Mouse (Mus musculus) heart, embryonic 14.5 days (tissue): Measurements from ENCODE around the gene Ccdc158. TPM values are rescaled to one million over a fixed set of nuclear protein-coding genes. Genes with fewer than 3 reads are reported as not detected.

ENCODE experiments used
- ATAC-seq: fragments of 200-750 bp; cut with Nextera tagmentation; 2 replicates; pipeline ENCODE4 v1.8.0; 2017; ENCODE audit warnings: low read depth, moderate TSS enrichment; ENCODE audit not compliant: insufficient number of reproducible peaks, insufficient read depth, low FRiP score
- H3K27ac ChIP-seq, 2 experiments: fragments of 200-500 bp in 1 of 2; fragments of 300-500 bp in 1 of 2; sonication (generic) in 1 of 2; replicated peaks in 1 of 2; 2 replicates each; pipeline ENCODE4 v1.5.1; 2012 to 2014; ENCODE audit warnings: low read depth in 2 of 2, low read length in 2 of 2, control low read depth in 1 of 2, mild to moderate bottlenecking in 1 of 2, mixed read lengths in 1 of 2; ENCODE audit not compliant: control insufficient read depth in 1 of 2, insufficient read depth in 1 of 2
- H3K27me3 ChIP-seq: fragments of 300-500 bp; sonication (generic); 2 replicates; pipeline ENCODE4 v1.6.1; 2014; ENCODE audit warnings: mild to moderate bottlenecking, low read length, control low read depth; ENCODE audit not compliant: control insufficient read depth, insufficient read depth
- H3K36me3 ChIP-seq: fragments of 300-500 bp; sonication (generic); 2 replicates; pipeline ENCODE4 v1.6.1; 2014; ENCODE audit warnings: mild to moderate bottlenecking, control low read depth, low read length, mixed read lengths; ENCODE audit not compliant: control insufficient read depth, insufficient read depth
- H3K4me1 ChIP-seq, 2 experiments: fragments of 200-500 bp in 1 of 2; fragments of 300-500 bp in 1 of 2; sonication (generic) in 1 of 2; 2 replicates each; pipeline ENCODE4 v1.6.1; 2012 to 2014; ENCODE audit warnings: low read length in 2 of 2, control low read depth in 1 of 2, mixed read lengths in 1 of 2; ENCODE audit not compliant: control insufficient read depth in 2 of 2, insufficient read depth in 2 of 2
- H3K4me2 ChIP-seq: fragments of 300-500 bp; sonication (generic); 2 replicates; pipeline ENCODE4 v1.6.1; 2014; ENCODE audit warnings: mild to moderate bottlenecking, low read length
- H3K4me3 ChIP-seq, 2 experiments: fragments of 200-500 bp in 1 of 2; fragments of 300-500 bp in 1 of 2; sonication (generic) in 1 of 2; 2 replicates each; pipeline ENCODE4 v1.5.1; 2012 to 2014; ENCODE audit warnings: low read length in 2 of 2, mild to moderate bottlenecking in 2 of 2, control low read depth in 1 of 2, low read depth in 1 of 2, moderate library complexity in 1 of 2; ENCODE audit not compliant: control insufficient read depth in 1 of 2, insufficient read depth in 1 of 2
- H3K9ac ChIP-seq: fragments of 300-500 bp; sonication (generic); 2 replicates; pipeline ENCODE4 v1.6.1; 2014; ENCODE audit warnings: mild to moderate bottlenecking, low read length
- H3K9me3 ChIP-seq: fragments of 300-500 bp; sonication (generic); 2 replicates; pipeline ENCODE4 v1.6.1; 2016; ENCODE audit warnings: low read length, control low read depth; ENCODE audit not compliant: control insufficient read depth
- WGBS: fragments of 180-500 bp; shearing (Covaris S2); extraction: QIAGEN DNeasy Blood & Tissue Kit; methylation state at CpG from one replicate; pipeline ENCODE4 v1.1.7; 2014; 5-methylcytosine and 5-hydroxymethylcytosine counted together
- polyA plus RNA-seq: library from polyadenylated mRNA; unstranded; fragments of >200 nt; fragmentation: Nextera tagmentation; extraction: Ambion mirVana; gene quantifications from 2 replicates; pipeline ENCODE4 v1.2.1, GENCODE M21; 2014

Ccdc158 gene
- polyA plus RNA-seq, 1 experiment from 2014 or later: 0.96 TPM

- H3K27ac ChIP-seq: no peak overlapping the region
- WGBS: 86% methylated on average over 5 of the region's 5 CpGs
- ATAC-seq: no peak
- H3K9ac ChIP-seq: no peak overlapping the region
- H3K9me3 ChIP-seq: no peaks in the 10 kb centered on the region
- peaks cover 0 to 5% of the 10 kb centered on the region in 2 experiments; a peak in 2 of 4 replicates for H3K4me1 ChIP-seq
- H3K4me3 ChIP-seq: no peak overlapping the region
- H3K36me3 ChIP-seq: no peaks in the 10 kb centered on the region
- no peak overlapping the region for H3K4me2 ChIP-seq
- no peaks in the 10 kb centered on the region for H3K27me3 ChIP-seq
Measured at GRCm38 (mm10) chr5:92712621-92713395, 37.7 kb upstream of the Ccdc158 start.

- Histone ChIP-seq H3K9ac (no peak overlapping the region), H3K36me3 (no peaks in the 10 kb centered on the region), H3K27me3 (no peaks in the 10 kb centered on the region), H3K4me2 (no peak overlapping the region), H3K4me3 (no peak overlapping the region), H3K9me3 (no peaks in the 10 kb centered on the region), H3K4me1 (peaks cover 0 to 5% of the 10 kb centered on the region in 2 experiments; a peak in 1 of 4 replicates), H3K27ac (no peak overlapping the region)
- no peak for ATAC-seq
- 81% methylated on average over 5 of the region's 5 CpGs for WGBS
Measured at GRCm38 (mm10) chr5:92711666-92712290, 36.7 kb upstream of the Ccdc158 start.

- no peak for ATAC-seq
- 84% methylated on average over 8 of the region's 8 CpGs for WGBS
- Histone ChIP-seq H3K4me1 (peaks cover 0 to 5% of the 10 kb centered on the region in 2 experiments; a peak in 1 of 4 replicates), H3K4me2 (no peak overlapping the region), H3K9ac (no peak overlapping the region), H3K27ac (no peak overlapping the region), H3K9me3 (no peaks in the 10 kb centered on the region), H3K36me3 (no peaks in the 10 kb centered on the region), H3K27me3 (no peaks in the 10 kb centered on the region), H3K4me3 (no peak overlapping the region)
Measured at GRCm38 (mm10) chr5:92710779-92711178, 35.7 kb upstream of the Ccdc158 start.

- Histone ChIP-seq H3K27me3 (no peaks in the 10 kb centered on the region), H3K4me1 (peaks cover 0 to 3% of the 10 kb centered on the region in 2 experiments; a peak in 1 of 4 replicates), H3K4me3 (no peak overlapping the region), H3K9me3 (no peaks in the 10 kb centered on the region), H3K4me2 (no peak overlapping the region), H3K36me3 (no peaks in the 10 kb centered on the region), H3K27ac (no peak overlapping the region), H3K9ac (no peak overlapping the region)
- 40% methylated on average over 7 of the region's 7 CpGs for whole genome bisulfite sequencing
- ATAC-seq: no peak
Measured at GRCm38 (mm10) chr5:92707921-92708491, 32.9 kb upstream of the Ccdc158 start.

- no peak overlapping the region for H3K27ac ChIP-seq
- ATAC-seq: no peak
- H3K9me3 ChIP-seq: no peaks in the 10 kb centered on the region
- no peak overlapping the region for H3K4me2 ChIP-seq
- peaks cover 9% of the 10 kb centered on the region in 2 experiments for H3K4me1 ChIP-seq
- WGBS: 83% methylated on average over 8 of the region's 8 CpGs
- no peak overlapping the region for H3K4me3 ChIP-seq
- no peaks in the 10 kb centered on the region for H3K27me3 ChIP-seq
- H3K9ac ChIP-seq: no peak overlapping the region
- no peaks in the 10 kb centered on the region for H3K36me3 ChIP-seq
Measured at GRCm38 (mm10) chr5:92703671-92704070, 28.6 kb upstream of the Ccdc158 start.

- ATAC-seq: no peak
- H3K27me3 ChIP-seq: no peaks in the 10 kb centered on the region
- H3K9me3 ChIP-seq: no peaks in the 10 kb centered on the region
- H3K4me2 ChIP-seq: no peak overlapping the region
- no peak overlapping the region for H3K9ac ChIP-seq
- WGBS: 40% methylated on average over 11 of the region's 11 CpGs
- no peak overlapping the region for H3K4me3 ChIP-seq
- H3K36me3 ChIP-seq: no peaks in the 10 kb centered on the region
- H3K4me1 ChIP-seq: peaks cover 6 to 15% of the 10 kb centered on the region in 2 experiments
- H3K27ac ChIP-seq: no peak overlapping the region
Measured at GRCm38 (mm10) chr5:92701750-92702149, 26.7 kb upstream of the Ccdc158 start.

GRCm38 (mm10) chr5:92698837-92699529 is 23.9 kb upstream of the Ccdc158 start:
- Histone ChIP-seq H3K27me3 (no peaks in the 10 kb centered on the region), H3K4me2 (peak overlapping the region; percentile 68), H3K27ac (peak overlapping the region; percentile 20 to 31; a peak in 2 of 4 replicates), H3K4me1 (peaks cover 6 to 29% of the 10 kb centered on the region in 2 experiments), H3K36me3 (no peaks in the 10 kb centered on the region), H3K9ac (peak overlapping the region; percentile 32; the same call in 1 of the 2 replicates), H3K4me3 (peak overlapping the region; percentile 20 to 25), H3K9me3 (no peaks in the 10 kb centered on the region)
- 16% methylated on average over 17 of the region's 17 CpGs for WGBS
- no peak for ATAC-seq
